ENCODE assay signal across 16 mouse cellular contexts in the genomic region with DNA sequence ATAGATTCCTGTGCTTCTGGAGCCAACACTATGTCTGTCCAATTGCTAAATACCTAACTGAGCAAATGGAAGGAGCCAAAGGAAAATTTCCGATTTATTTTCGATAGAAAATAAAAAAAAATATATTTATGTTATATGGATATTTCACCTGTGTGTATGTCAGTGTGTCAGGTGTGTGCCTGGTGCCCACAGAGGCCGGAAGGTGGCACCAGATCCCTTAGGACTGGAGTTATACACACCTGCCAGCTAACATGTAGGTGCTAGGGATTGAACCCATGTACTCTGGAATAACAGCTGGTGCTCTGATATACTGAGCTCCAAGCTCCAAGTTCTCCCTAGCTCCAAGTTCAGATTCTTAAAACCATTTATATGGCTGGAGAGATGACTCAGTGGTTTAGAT.
"Had no signal": no experiment of that assay in that cellular context is flagged by ENCODE, and none has a peak within 500 bp of the region (broad histone marks: within the 10 kb centered on the region; RNA-seq: fewer than 3 reads in every experiment).

No protein-coding gene starts in this region.

- H3K4me1 ChIP-seq: neural tube, embryonic 13.5 days; neural tube, embryonic 15.5 days; stomach, embryonic 15.5 days had no signal

- H3K27me3 ChIP-seq: neural tube, embryonic 13.5 days; neural tube, embryonic 15.5 days; stomach, embryonic 15.5 days had no signal

- H3K9ac ChIP-seq: neural tube, embryonic 13.5 days; neural tube, embryonic 15.5 days; stomach, embryonic 15.5 days had no signal

- DNase-seq: retina, postnatal 1 day; right cerebral cortex, adult 18-20 months; right cerebral cortex, postnatal 14 days; right cerebral cortex, postnatal 25 days; right cerebral cortex, postnatal 4 days; spleen, adult 18-20 months; thymus, adult 18-20 months; thymus, adult 2 months; thymus, postnatal 14 days; thymus, postnatal 25 days; thymus, postnatal 36 days; thymus, postnatal 4 days had no signal

- H3K27ac ChIP-seq: neural tube, embryonic 13.5 days; neural tube, embryonic 15.5 days; stomach, embryonic 15.5 days; stomach, postnatal 0 days had no signal

- H3K36me3 ChIP-seq: neural tube, embryonic 13.5 days; neural tube, embryonic 15.5 days; stomach, embryonic 15.5 days had no signal

- H3K4me3 ChIP-seq: neural tube, embryonic 13.5 days; neural tube, embryonic 15.5 days; stomach, embryonic 15.5 days had no signal

- H3K9me3 ChIP-seq: neural tube, embryonic 13.5 days; neural tube, embryonic 15.5 days; stomach, embryonic 15.5 days had no signal

- H3K4me2 ChIP-seq: neural tube, embryonic 13.5 days; neural tube, embryonic 15.5 days; stomach, embryonic 15.5 days had no signal
